Mouse (Mus musculus) liver, embryonic 11.5 days (tissue): ENCODE measurements around the gene Fbxo34. TPM values are rescaled to one million over a fixed set of nuclear protein-coding genes. Genes with fewer than 3 reads are reported as not detected.
"Not testable (repeated sequence)": the region's sequence is repeated elsewhere in the genome, so short reads cannot be mapped to it uniquely, and the experiment has no call there.

Source experiments
- ATAC-seq: fragments of 200-750 bp; cut with Nextera tagmentation; replicated peaks from 2 replicates; pipeline ENCODE4 v1.8.0; 2017; ENCODE audit warnings: moderate number of reproducible peaks, mild to moderate bottlenecking, moderate TSS enrichment, moderate library complexity; ENCODE audit not compliant: low FRiP score
- DNase-seq: peaks from one replicate; pipeline ENCODE4 v3.0.0-alpha.2; 2017; ENCODE audit warnings: low spot score
- H3K27ac ChIP-seq: fragments of 300-500 bp; sonication (generic); 2 replicates; pipeline ENCODE4 v1.5.1; 2014; ENCODE audit warnings: mild to moderate bottlenecking, low read depth, low read length, control low read depth
- H3K27me3 ChIP-seq: fragments of 300-500 bp; sonication (generic); replicated peaks from 2 replicates; pipeline ENCODE4 v1.6.1; 2014; ENCODE audit warnings: low read length, mixed read lengths; ENCODE audit not compliant: control insufficient read depth, insufficient read depth
- H3K36me3 ChIP-seq: fragments of 300-500 bp; sonication (generic); 2 replicates; pipeline ENCODE4 v1.6.1; 2014; ENCODE audit warnings: mild to moderate bottlenecking, low read length, moderate library complexity, mixed read lengths; ENCODE audit not compliant: control insufficient read depth, insufficient read depth
- H3K4me1 ChIP-seq: fragments of 300-500 bp; sonication (generic); replicated peaks from 2 replicates; pipeline ENCODE4 v1.6.1; 2014; ENCODE audit warnings: low read length, mixed read lengths; ENCODE audit not compliant: control insufficient read depth, insufficient read depth
- H3K4me2 ChIP-seq: fragments of 300-500 bp; sonication (generic); 2 replicates; pipeline ENCODE4 v1.6.1; 2014; ENCODE audit warnings: mild to moderate bottlenecking, control low read depth, moderate library complexity
- H3K4me3 ChIP-seq: fragments of 300-500 bp; sonication (generic); 2 replicates; pipeline ENCODE4 v1.5.1; 2014; ENCODE audit warnings: low read depth, low read length, control low read depth
- H3K9ac ChIP-seq: fragments of 300-500 bp; sonication (generic); 2 replicates; pipeline ENCODE4 v1.6.1; 2014; ENCODE audit warnings: low read depth, low read length, control low read depth
- H3K9me3 ChIP-seq: fragments of 300-500 bp; sonication (generic); 2 replicates; pipeline ENCODE4 v1.6.1; 2016; ENCODE audit warnings: low read length, inconsistent platforms, mixed read lengths; ENCODE audit not compliant: control insufficient read depth
- WGBS: fragments of 180-500 bp; shearing (Covaris S2); extraction: QIAGEN DNeasy Blood & Tissue Kit; methylation state at CpG from one replicate; pipeline ENCODE4 v1.1.7; 2014; 5-methylcytosine and 5-hydroxymethylcytosine counted together
- polyA plus RNA-seq: library from polyadenylated mRNA; unstranded; fragments of >200 nt; fragmentation: Nextera tagmentation; extraction: Ambion mirVana; gene quantifications from 2 replicates; pipeline ENCODE4 v1.2.1, GENCODE M21; 2014

The Fbxo34 gene
- polyA plus RNA-seq = 27.8 and 30.9 TPM in 2 replicates

DNA sequence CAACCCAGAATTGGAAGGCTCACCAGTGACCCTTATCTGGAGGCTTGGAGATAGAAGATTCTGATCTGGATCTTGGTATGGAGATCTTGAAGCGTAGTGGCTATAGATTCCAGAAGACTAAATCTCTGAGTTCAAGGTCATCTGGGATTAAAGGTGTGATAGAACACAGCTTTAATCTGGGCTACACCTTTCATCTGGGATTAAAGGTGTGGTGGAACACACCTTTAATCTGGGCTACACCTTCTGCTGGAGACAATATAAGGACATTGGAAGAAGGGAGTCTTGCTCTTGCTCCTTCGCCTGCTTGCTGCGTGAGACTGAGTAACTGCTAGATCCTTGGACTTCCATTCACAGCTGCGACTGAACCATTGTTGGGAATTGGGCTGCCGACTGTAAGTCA lies at the start of gene Fbxo34:
Fbxo34 (plus strand) TSS at position 301 of the 400 bp plus-strand sequence.
- not testable (repeated sequence) for H3K27ac ChIP-seq, H3K4me1 ChIP-seq, ATAC-seq, H3K36me3 ChIP-seq, H3K9ac ChIP-seq, H3K27me3 ChIP-seq, DNase-seq, H3K4me2 ChIP-seq, H3K4me3 ChIP-seq, H3K9me3 ChIP-seq
- 99% methylated on average over 2 of the region's 5 CpGs for WGBS

DNA sequence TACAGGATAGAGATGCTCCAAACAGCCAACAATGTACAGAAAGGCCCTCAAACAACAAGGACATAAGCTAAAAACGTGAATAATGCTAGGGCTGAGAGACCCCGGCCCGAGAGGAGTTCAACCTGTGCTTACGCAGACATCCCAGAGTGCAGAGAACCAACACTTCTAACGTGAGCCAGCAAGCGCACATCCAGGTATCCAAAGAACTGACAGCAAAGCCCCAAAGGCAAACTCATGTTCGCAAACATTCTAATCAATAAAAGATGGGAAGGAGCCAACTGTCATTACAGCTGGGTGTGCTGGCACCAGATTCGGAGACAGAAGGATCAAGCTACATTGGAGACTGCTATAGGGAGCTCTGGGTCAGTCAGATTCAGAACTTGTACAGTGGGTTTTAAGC lies 47.5 kb upstream of the Fbxo34 start:
- H3K4me3 ChIP-seq = no peak overlapping the region
- H3K36me3 ChIP-seq = peaks cover 68% of the 10 kb centered on the region
- DNase-seq (no peak), ATAC-seq (no peak)
- H3K27me3 ChIP-seq = no peaks in the 10 kb centered on the region
- no peak overlapping the region for H3K9ac ChIP-seq
- H3K4me1 ChIP-seq = no peaks in the 10 kb centered on the region
- no peak overlapping the region for H3K27ac ChIP-seq
- no peaks in the 10 kb centered on the region for H3K9me3 ChIP-seq
- 89% methylated on average over 8 of the region's 8 CpGs for WGBS
- no peak overlapping the region for H3K4me2 ChIP-seq

DNA sequence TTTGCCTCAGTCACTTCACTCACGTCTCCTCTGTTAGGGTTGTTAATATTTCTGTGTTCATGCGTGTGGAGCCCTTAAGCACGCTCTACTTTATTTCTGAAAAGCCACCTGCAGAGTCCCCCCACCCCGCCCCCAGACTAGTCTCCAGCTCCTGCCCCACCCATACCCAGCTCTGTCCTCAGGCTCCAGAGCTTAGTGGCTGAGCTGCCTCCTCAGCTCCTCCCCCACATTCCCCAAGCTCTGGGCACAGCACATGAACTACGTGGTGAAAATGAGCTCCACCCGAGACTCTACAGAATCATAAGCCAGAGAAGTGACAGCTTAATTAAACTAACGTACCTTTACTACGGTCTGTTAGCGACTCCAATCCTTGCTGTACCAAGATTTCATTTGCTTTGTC lies 44.2 kb upstream of the Fbxo34 start:
- Histone ChIP-seq H3K36me3 (peaks cover 65% of the 10 kb centered on the region), H3K4me1 (no peaks in the 10 kb centered on the region), H3K27me3 (no peaks in the 10 kb centered on the region), H3K4me3 (no peak overlapping the region), H3K9me3 (no peaks in the 10 kb centered on the region), H3K27ac (no peak overlapping the region), H3K4me2 (no peak overlapping the region), H3K9ac (no peak overlapping the region)
- WGBS = 87% methylated on average over 9 of the region's 9 CpGs
- no peak for DNase-seq
- no peak for ATAC-seq

DNA sequence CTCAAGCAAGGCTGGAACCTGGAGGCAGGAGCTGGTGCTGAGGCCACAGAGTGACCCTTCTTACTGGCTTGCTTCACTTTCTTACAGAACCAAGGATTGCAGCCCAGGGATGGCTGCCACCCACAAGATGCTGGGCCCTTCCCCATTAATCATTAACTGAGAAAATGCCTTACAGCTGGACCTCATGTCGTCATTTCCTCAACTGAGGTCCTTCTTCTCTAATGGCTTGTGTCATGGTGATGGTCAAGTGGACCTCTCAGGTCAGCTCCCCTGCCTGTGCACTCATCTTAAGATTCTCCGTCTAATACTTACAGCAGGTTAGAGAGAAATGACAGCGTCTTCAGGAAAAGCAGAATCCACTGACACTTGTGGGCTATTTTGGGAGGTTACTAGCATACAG lies 32.9 kb upstream of the Fbxo34 start:
- peak overlapping the region; percentile 94 for H3K4me2 ChIP-seq
- H3K27ac ChIP-seq = no peak overlapping the region; the same call in 1 of the 2 replicates
- peak overlapping the region; percentile 89 for H3K9ac ChIP-seq
- 22% methylated on average over 3 of the region's 3 CpGs for WGBS
- DNase-seq = no peak
- peaks cover 13% of the 10 kb centered on the region for H3K4me1 ChIP-seq
- no peak for ATAC-seq
- no peaks in the 10 kb centered on the region for H3K27me3 ChIP-seq
- H3K9me3 ChIP-seq = no peaks in the 10 kb centered on the region
- H3K4me3 ChIP-seq = peak overlapping the region; percentile 76
- peaks cover 23% of the 10 kb centered on the region for H3K36me3 ChIP-seq

DNA sequence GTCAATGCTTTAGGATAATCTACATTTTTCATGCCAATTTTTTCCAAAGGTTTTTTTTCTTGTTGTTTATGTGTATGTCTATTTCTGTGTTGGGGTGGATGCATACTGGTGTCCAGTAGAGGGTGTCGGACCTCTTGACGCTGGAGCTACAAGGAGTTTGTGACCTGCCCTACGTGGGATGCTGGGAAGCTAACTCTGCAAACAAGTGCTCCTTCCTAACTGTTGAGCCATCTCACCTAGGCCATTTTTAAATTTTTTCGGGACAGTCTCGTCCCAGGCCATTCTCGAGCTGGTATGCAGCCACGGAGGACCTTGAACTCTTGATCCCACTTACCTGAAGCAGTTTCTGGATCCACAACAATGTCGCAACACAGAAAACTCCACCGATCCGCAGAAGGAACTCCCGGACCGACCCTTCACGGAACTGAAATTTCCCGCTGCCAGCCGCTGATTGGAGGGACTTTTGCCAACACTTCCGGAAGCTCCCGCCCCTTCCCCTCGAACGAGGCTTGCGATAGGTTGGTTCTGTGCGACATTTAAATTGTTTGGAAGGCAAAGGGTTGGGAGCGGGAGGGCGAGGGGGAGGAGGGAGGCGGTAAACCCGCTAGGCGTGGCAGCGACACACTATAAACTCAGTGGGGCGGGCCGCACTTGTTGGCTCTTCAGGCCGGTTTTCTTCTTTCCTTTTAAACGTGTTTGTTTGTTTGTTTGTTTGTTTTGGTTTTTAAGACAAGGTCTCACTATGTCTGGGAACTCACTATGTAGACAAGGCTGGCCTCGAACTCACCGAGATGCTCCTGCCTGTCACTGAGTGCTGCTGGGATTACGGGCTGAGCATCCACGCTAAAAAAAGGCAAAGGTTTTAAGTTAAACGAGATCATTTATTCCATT lies 32.2 kb upstream of the Fbxo34 start, which contains the start of gene Dlgap5:
Dlgap5 (minus strand) TSS at position 633 of the 891 bp plus-strand sequence.
- H3K9ac ChIP-seq = peak within 1 kb of the TSS; percentile 89
- no peaks in the 10 kb centered on the region for H3K27me3 ChIP-seq
- H3K9me3 ChIP-seq = no peaks in the 10 kb centered on the region
- peak within 1 kb of the TSS; percentile 94 for H3K4me2 ChIP-seq
- peak within 1 kb of the TSS; percentile 80 for H3K27ac ChIP-seq
- peak within 1 kb of the TSS; percentile 76 for H3K4me3 ChIP-seq
- DNase-seq (peak; percentile 90), ATAC-seq (peak; percentile 97)
- peaks cover 19% of the 10 kb centered on the region for H3K36me3 ChIP-seq
- H3K4me1 ChIP-seq = peaks cover 13% of the 10 kb centered on the region
- WGBS = 2% methylated on average over 36 of the region's 36 CpGs

DNA sequence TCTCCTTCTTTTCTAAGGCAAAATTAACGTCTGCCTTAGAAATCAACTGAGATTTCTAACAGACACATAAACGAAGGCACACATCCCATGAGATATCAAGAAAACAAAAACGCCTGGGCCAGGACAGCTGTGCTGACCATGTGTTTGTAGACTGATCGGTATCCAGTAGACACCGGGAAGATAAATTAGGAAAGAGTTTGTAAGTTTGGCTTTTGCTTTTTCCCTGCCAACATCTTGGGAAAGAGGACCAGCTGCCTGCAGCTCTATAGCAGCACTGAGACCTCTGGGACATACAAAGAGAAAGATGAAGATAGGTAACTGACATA lies 31.6 kb upstream of the Fbxo34 start:
- peaks cover 13% of the 10 kb centered on the region for H3K4me1 ChIP-seq
- H3K27ac ChIP-seq = peak overlapping the region; percentile 57
- ATAC-seq (no peak), DNase-seq (no peak)
- H3K4me3 ChIP-seq = peak overlapping the region; percentile 76
- H3K9ac ChIP-seq = peak overlapping the region; percentile 60
- H3K36me3 ChIP-seq = peaks cover 18% of the 10 kb centered on the region
- H3K27me3 ChIP-seq = no peaks in the 10 kb centered on the region
- 45% methylated on average over 5 of the region's 5 CpGs for WGBS
- peak overlapping the region; percentile 94 for H3K4me2 ChIP-seq
- H3K9me3 ChIP-seq = no peaks in the 10 kb centered on the region

DNA sequence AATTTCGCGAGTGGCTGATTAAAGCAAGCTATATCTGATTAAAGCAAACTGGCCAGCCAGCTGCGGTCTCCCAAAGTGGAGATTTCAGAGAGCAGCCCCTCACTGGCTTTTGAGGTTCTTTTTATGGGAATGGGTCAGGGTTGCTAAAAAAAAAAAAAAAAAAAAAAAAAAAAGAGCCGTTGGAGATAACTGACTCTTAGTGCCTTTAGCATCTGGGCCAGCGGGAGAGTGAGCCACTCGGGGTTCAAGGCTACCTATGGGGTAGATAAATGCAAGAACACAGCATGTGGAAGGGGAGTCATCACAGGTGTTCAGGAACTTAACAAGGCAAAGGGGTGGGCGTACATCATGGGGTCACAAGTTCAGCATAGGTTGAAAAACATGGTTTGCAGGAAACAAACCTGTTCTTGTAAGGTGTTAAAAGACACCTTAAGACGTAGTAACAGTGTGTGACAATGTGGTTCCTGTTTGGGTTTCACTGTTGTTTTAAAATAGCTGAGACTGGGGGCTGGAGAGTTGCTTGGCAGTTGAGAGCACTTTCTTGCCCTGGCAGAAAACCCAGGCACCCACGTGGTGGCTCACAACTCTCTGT lies 31.1 kb upstream of the Fbxo34 start:
- DNase-seq (no peak), ATAC-seq (no peak)
- Histone ChIP-seq H3K27me3 (no peaks in the 10 kb centered on the region), H3K36me3 (peaks cover 13% of the 10 kb centered on the region), H3K4me3 (no peak overlapping the region), H3K4me2 (no peak overlapping the region), H3K9ac (no peak overlapping the region), H3K27ac (no peak overlapping the region; the same call in 1 of the 2 replicates), H3K4me1 (peaks cover 13% of the 10 kb centered on the region), H3K9me3 (no peaks in the 10 kb centered on the region)
- WGBS = 76% methylated on average over 9 of the region's 9 CpGs

DNA sequence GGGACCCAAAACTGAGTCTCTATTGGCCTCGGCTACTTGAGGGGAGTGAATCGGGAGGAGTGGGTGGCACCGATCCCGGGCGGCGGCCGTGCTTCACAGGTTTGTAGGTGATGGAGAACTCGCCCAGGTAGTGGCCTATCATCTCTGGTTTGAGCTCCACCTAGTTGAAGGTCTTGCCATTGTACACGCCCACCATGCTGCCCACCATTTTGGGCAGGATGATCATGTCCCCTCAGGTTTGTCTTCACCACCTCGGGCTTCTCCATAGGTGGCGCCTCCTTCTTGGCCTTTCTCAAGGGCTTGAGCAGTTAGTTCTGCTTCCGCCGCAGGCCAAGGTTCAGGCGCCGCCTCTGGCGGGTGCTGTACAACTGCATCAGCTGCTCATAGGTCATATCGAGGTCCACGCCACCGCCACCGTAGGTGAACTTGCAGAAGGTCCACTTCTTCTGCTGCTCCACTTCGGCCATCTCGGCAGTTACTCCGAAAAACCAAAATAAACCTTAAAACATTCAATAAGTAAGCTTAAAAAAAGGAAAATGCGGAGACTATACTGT lies 30.4 kb upstream of the Fbxo34 start:
- no peak overlapping the region for H3K9ac ChIP-seq
- whole genome bisulfite sequencing = 89% methylated on average over 24 of the region's 24 CpGs
- H3K4me3 ChIP-seq = no peak overlapping the region
- ATAC-seq = no peak
- H3K27me3 ChIP-seq = no peaks in the 10 kb centered on the region
- H3K4me2 ChIP-seq = no peak overlapping the region
- DNase-seq = no peak
- no peak overlapping the region for H3K27ac ChIP-seq
- H3K4me1 ChIP-seq = peaks cover 13% of the 10 kb centered on the region
- peaks cover 12% of the 10 kb centered on the region for H3K36me3 ChIP-seq
- H3K9me3 ChIP-seq = no peaks in the 10 kb centered on the region
